Mouse (Mus musculus): ENCODE measurements around the gene Prr22. TPM values are rescaled to one million over a fixed set of nuclear protein-coding genes. Genes with fewer than 3 reads are reported as not detected.

The Prr22 gene
- total RNA-seq, 2 experiments from 2014 or later, result 0.35 to 0.57 TPM

- no peak for DNase-seq (ENCODE audit: low spot score in 2 of 2)
Measured at GRCm38 (mm10) chr17:56805784-56806183, 35.7 kb downstream of the Prr22 start.

- peak; percentile 79 to 88 for DNase-seq (ENCODE audit: low spot score in 2 of 2)
Measured at GRCm38 (mm10) chr17:56808518-56808917, 38.5 kb downstream of the Prr22 start.

- DNase-seq (ENCODE audit: low spot score in 2 of 2), result peak; percentile 75 to 89
Measured at GRCm38 (mm10) chr17:56810245-56810644, 40.2 kb downstream of the Prr22 start.

- DNase-seq (ENCODE audit: low spot score in 2 of 2), result peak; percentile 76 to 91
Measured at GRCm38 (mm10) chr17:56814316-56815056, 44.4 kb downstream of the Prr22 start.

- DNase-seq (ENCODE audit: low spot score in 2 of 2), result no peak
Measured at GRCm38 (mm10) chr17:56815057-56815345, 45.0 kb downstream of the Prr22 start.

- no peak for DNase-seq (ENCODE audit: low spot score in 2 of 2)
Measured at GRCm38 (mm10) chr17:56818067-56818636, 48.1 kb downstream of the Prr22 start.

GRCm38 (mm10) chr17:56819032-56819545 lies 49.0 kb downstream of the Prr22 start:
- no peak for DNase-seq (ENCODE audit: low spot score in 2 of 2)

- peak in 1 of 2 experiments; percentile 46 for DNase-seq (ENCODE audit: low spot score in 2 of 2)
Measured at GRCm38 (mm10) chr17:56819694-56820111, 49.7 kb downstream of the Prr22 start.

Other genes with a start within 250 kb of the Prr22 start
- gene Gm20219, start 215.9 kb upstream of the Prr22 start, total RNA-seq (2021), result 1 to 10 TPM; 1.9 to 2.1 TPM
- gene Safb2, start 185.7 kb upstream of the Prr22 start, total RNA-seq (2021), result 100 to 1,000 TPM; 127 TPM
- 100 to 1,000 TPM; 131 to 147 TPM for gene Safb, start 185.4 kb upstream of the Prr22 start, total RNA-seq (2021)
- 100 to 1,000 TPM; 151 to 160 TPM for gene 2410015M20Rik, start 160.5 kb upstream of the Prr22 start, total RNA-seq (2021)
- gene Rpl36, start 156.8 kb upstream of the Prr22 start, total RNA-seq (2021), result 100 to 1,000 TPM; 403 to 409 TPM
- gene Lonp1, start 143.4 kb upstream of the Prr22 start, total RNA-seq (2021), result 10 to 100 TPM; 65.4 to 68.3 TPM
- under 1 TPM; 0.48 to 0.86 TPM for gene Catsperd, start 142.1 kb upstream of the Prr22 start, total RNA-seq (2021)
- gene Ranbp3, start 97.0 kb upstream of the Prr22 start, total RNA-seq (2021), result 10 to 100 TPM; 83.9 to 85.3 TPM
- gene Ndufa11, start 52.5 kb upstream of the Prr22 start, total RNA-seq (2021), result 100 to 1,000 TPM; 220 to 270 TPM
- gene Vmac, start 52.2 kb upstream of the Prr22 start, total RNA-seq (2021), result 10 to 100 TPM; 10.4 to 12.5 TPM
- gene Nrtn, start 12.7 kb upstream of the Prr22 start, total RNA-seq (2021), result 1 to 10 TPM; 2.1 to 3.0 TPM
- gene Dus3l, start 5.5 kb upstream of the Prr22 start, total RNA-seq (2021), result 10 to 100 TPM; 60.9 to 66.3 TPM
- 1 to 10 TPM; 3.0 to 4.2 TPM for gene Rfx2, start 60.8 kb downstream of the Prr22 start, total RNA-seq (2021)
- not detected for gene Acsbg2, start 104.2 kb downstream of the Prr22 start, total RNA-seq (2021)
- gene 1700061G19Rik, start 105.2 kb downstream of the Prr22 start, total RNA-seq (2021), result under 1 TPM; 0.24 to 0.28 TPM
- 10 to 100 TPM; 59.6 to 64.8 TPM for gene Mllt1, start 165.2 kb downstream of the Prr22 start, total RNA-seq (2021)
- not detected for gene Acer1, start 211.9 kb downstream of the Prr22 start, total RNA-seq (2021)
- 10 to 100 TPM; 56.1 to 58.3 TPM for gene Clpp, start 220.1 kb downstream of the Prr22 start, total RNA-seq (2021)
- 10 to 100 TPM; 18.2 to 22.3 TPM for gene Alkbh7, start 227.1 kb downstream of the Prr22 start, total RNA-seq (2021)
- gene Pspn, start 229.8 kb downstream of the Prr22 start, total RNA-seq (2021), result not detected
- 10 to 100 TPM; 51.0 to 56.0 TPM for gene Gtf2f1, start 241.0 kb downstream of the Prr22 start, total RNA-seq (2021)
- under 1 TPM in 1 of 2 experiments, not detected in 1; 0.28 TPM for gene Gm17949, start 241.2 kb downstream of the Prr22 start, total RNA-seq (2021)